Mouse (Mus musculus) CD4-positive helper T cell, adult 2 months (primary cell): ENCODE measurements around the gene Plbd2.
A peak's percentile ranks its signal among the peaks of the same experiment; 100 is the strongest.

Experiments
- DNase-seq: peaks from one replicate; pipeline ENCODE4 v3.0.0-alpha.2; 2012; ENCODE audit warnings: low read depth, missing footprints, low spot score

The Plbd2 gene

GRCm38 (mm10) chr5:120437986-120438385 lies 65.4 kb downstream of the Plbd2 start:
- no peak for DNase-seq

GRCm38 (mm10) chr5:120437539-120437938 lies 65.9 kb downstream of the Plbd2 start:
- peak; percentile 17 for DNase-seq

- peak; percentile 13 for DNase-seq
Measured at GRCm38 (mm10) chr5:120436885-120437495, 66.4 kb downstream of the Plbd2 start.

DNA sequence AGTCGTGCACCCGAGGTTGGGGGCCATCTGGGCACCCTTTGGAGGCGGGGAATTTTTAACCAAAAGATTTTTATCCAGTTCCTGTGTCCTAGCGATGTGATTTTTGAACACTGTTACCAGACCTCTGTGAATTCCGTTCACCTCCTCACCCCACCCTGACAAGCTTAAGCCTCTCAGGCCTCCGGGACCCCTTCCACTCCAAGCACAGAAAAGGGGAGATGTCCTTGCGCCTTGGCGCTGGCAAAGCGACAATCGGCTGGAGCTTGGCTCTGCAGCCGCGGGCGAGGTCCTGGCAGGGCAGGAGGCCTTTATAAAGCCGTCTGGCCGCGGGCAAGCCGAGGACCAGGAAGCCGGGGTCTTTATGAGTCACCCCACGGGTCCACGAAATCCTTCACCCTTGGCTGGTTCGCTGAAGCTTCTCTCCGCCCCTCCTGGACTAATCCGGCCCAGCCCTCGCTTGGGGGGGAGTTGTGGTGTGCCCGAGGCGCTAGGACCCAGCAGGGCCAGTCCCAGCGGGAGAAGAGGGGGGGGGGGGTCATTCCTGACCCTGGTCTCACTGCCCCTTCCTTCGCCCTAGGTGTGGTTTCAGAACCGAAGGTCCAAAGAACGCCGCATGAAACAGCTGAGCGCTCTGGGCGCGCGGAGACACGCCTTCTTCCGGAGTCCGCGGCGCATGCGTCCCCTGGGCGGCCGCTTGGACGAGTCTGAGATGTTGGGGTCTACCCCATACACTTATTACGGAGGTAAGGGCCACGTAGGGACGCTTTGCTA lies 67.5 kb downstream of the Plbd2 start:
- no peak for DNase-seq

GRCm38 (mm10) chr5:120435006-120435681 lies 68.3 kb downstream of the Plbd2 start:
- no peak for DNase-seq

GRCm38 (mm10) chr5:120434231-120434735 lies 69.1 kb downstream of the Plbd2 start:
- no peak for DNase-seq
